Mouse (Mus musculus): ENCODE results near the gene Serpina1f.
"Not testable (repeated sequence)": the region's sequence is repeated elsewhere in the genome, so short reads cannot be mapped to it uniquely, and the experiment has no call there.

Gene Serpina1f

DNA sequence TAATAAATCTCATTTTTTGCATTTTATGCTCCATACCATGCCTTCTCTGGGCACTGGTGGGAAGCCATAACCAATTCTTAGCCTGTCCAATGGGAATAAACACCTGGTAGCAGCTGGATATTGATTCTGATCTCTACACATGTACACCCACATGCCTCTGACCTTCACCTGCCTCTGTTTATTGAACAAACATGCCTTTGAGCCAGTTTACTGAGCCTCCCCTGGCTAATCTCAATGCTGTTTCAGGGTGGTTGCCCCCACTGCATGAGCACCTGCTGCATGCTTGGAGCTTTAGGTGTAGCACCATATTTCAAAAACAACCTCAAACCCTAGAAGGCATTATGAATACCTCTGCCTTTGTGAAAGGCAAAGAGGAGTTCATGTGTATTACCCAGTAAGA lies 33.3 kb downstream of the Serpina1f start:
- not testable (repeated sequence) for DNase-seq (ENCODE audit: low read depth, low spot score)

DNA sequence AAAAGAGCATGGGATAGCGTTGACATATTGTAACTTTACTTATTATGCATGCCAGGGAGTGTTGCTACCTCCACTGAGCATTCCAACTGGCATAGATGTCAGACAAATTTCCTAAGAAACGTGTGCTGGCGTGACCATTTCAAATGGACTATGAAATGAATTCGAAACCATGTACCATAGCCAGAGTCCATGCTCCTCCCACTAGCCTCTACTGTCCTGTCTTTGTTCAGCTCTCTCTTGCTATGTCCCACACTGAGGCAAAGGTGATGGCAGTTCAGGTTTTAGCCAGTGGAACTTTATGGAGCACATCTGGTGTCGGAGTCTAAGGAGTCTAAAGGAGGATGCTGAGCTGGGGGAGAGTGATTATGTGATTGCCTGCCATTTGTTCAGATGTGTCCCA lies 35.3 kb downstream of the Serpina1f start:
- DNase-seq (ENCODE audit: low read depth, low spot score), result no peak

DNA sequence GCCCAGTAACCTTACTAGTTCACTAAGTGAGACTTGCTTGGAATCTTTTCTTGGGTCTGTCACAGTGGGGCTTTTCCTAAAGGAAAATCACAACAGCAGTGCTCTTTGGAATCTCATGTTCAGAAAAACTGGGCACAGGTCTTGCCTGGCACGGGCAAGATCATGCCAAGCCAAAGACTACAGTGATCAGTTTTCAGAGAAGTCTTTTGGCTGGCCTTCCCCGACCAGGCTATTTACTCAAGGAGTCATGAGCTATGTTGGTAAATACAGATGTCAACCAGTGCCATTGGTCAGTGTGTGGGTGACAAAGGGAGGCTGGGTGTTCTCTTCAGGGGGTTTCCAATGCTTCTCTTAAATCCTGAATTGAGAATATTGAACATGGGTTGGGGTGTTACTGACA lies 36.2 kb downstream of the Serpina1f start:
- no peak for DNase-seq (ENCODE audit: low read depth, low spot score)

DNA sequence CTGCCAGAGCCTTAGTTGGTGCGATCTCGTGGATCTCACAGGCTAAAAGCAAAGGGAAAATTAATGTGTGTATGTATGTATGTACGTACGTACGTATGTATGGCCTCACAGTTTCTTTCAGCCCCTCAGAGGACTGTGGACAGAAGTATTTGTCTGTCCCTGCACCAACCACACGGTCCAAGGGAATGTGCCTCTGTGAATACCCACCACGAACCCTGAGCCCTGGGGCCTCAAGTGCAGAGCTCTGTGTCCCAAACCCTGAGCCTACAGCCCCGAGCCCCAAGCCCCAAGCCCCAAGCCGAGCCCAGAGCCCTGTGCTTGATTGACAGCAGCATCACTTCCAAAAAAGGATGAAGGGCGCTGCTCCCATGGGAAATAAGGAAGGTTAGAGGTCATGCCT lies 37.3 kb downstream of the Serpina1f start:
- no peak for DNase-seq (ENCODE audit: low read depth, low spot score)

GRCm38 (mm10) chr12:103656848-103657626 lies 38.3 kb downstream of the Serpina1f start, which contains the start of gene Serpina6:
Serpina6 (minus strand) TSS chr12:103657212.
- DNase-seq (ENCODE audit: low read depth, low spot score), result no peak

GRCm38 (mm10) chr12:103655123-103656044 lies 39.9 kb downstream of the Serpina1f start:
- no peak for DNase-seq (ENCODE audit: low read depth, low spot score)

- no peak for DNase-seq (ENCODE audit: low read depth, low spot score)
These were observed 41.5 kb downstream of the Serpina1f start for GRCm38 (mm10) chr12:103653836-103654235.

- DNase-seq (ENCODE audit: low read depth, low spot score), result no peak
These were observed 49.0 kb downstream of the Serpina1f start for GRCm38 (mm10) chr12:103646314-103646713.

- DNase-seq (ENCODE audit: low read depth, low spot score), result no peak
These were observed 50.7 kb downstream of the Serpina1f start for GRCm38 (mm10) chr12:103644601-103645000.

DNA sequence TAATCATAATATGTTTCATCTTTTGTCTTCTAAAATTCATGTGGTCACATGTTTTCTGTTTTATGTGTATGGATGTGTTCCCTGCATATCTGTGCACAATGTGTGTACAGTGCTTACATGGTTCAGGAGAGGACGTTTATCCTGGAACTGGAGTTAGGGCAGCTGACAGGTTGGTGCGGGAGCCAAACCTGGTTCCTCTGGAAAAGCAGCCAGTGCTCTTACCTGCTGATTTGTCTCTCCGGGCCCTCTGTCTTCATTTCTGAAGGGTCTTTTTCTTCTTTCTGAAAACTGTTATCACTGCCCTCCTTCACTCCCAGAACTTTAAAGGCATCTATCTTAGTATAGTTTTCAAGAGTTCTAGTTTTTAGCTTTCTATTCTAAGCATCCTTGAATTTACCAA lies 51.5 kb downstream of the Serpina1f start:
- DNase-seq (ENCODE audit: low read depth, low spot score), result no peak

DNA sequence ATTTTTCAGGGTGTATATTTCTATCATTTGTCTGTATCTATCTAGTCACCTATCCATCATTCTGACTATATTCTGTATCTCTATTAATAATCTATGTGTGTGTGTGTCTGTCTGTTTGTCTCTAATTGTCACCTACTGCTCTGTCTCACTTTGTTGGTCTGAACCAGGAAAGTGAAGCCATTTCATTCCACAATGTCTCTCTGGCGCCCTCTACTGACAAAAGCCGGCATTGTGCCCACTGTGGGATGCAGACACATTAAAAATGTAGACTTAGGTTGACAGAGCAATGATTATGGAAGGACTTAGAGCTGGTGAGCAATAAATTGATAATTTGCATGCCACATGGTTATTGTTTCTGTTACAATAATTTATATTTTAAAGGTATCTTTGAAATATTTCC lies 52.0 kb downstream of the Serpina1f start:
- DNase-seq (ENCODE audit: low read depth, low spot score), result peak; percentile 66
